Mouse (Mus musculus) CD4-positive, CD25-positive, alpha-beta regulatory T cell, adult 4 months (primary cell): Measurements from ENCODE around the gene Alg6. TPM values are rescaled to one million over a fixed set of nuclear protein-coding genes. Genes with fewer than 3 reads are reported as not detected.
A peak's percentile ranks its signal among the peaks of the same experiment; 100 is the strongest.

Experiments
- ATAC-seq: one replicate; pipeline ENCODE4 v1.8.0; 2017
- polyA plus RNA-seq, 2 experiments: library from polyadenylated mRNA; unstranded; fragments of 100-300 nt; shearing (Covaris generic); gene quantifications; one replicate each; pipeline ENCODE4 v1.2.1; 2017

Alg6 gene
- polyA plus RNA-seq = 10 to 100 TPM in 1 of 2 experiments, 1 to 10 TPM in 1; 8.5 to 10.7 TPM

GRCm38 (mm10) chr4:99714904-99715782, at the start of gene Alg6:
Gene Alg6 (plus strand): TSS chr4:99715664.
- ATAC-seq = peak; percentile 90

- ATAC-seq = no peak
These were observed 45.1 kb upstream of the Alg6 start for GRCm38 (mm10) chr4:99670203-99670851.

GRCm38 (mm10) chr4:99675191-99675590, 40.3 kb upstream of the Alg6 start:
- ATAC-seq = no peak

- no peak for ATAC-seq
These were observed 31.5 kb upstream of the Alg6 start for GRCm38 (mm10) chr4:99683941-99684340.

GRCm38 (mm10) chr4:99686308-99686707, 29.2 kb upstream of the Alg6 start:
- no peak for ATAC-seq

GRCm38 (mm10) chr4:99712583-99713183, 2.8 kb upstream of the Alg6 start:
- no peak for ATAC-seq

GRCm38 (mm10) chr4:99713971-99714370, 1.5 kb upstream of the Alg6 start:
- no peak for ATAC-seq

GRCm38 (mm10) chr4:99715783-99716416, 436 bp downstream of the Alg6 start:
- peak; percentile 35 for ATAC-seq

- no peak for ATAC-seq
These were observed 2.4 kb downstream of the Alg6 start for GRCm38 (mm10) chr4:99717905-99718304.

- no peak for ATAC-seq
These were observed 8.9 kb downstream of the Alg6 start for GRCm38 (mm10) chr4:99724331-99724730.

GRCm38 (mm10) chr4:99725914-99726451, 10.5 kb downstream of the Alg6 start:
- ATAC-seq = no peak

- ATAC-seq = no peak
These were observed 24.4 kb downstream of the Alg6 start for GRCm38 (mm10) chr4:99739836-99740235.

- ATAC-seq = no peak
These were observed 37.0 kb downstream of the Alg6 start for GRCm38 (mm10) chr4:99752426-99752825.

GRCm38 (mm10) chr4:99766303-99766702, 50.8 kb downstream of the Alg6 start:
- ATAC-seq = no peak

- no peak for ATAC-seq
These were observed 51.3 kb downstream of the Alg6 start for GRCm38 (mm10) chr4:99766753-99767152.

- no peak for ATAC-seq
These were observed 55.1 kb downstream of the Alg6 start for GRCm38 (mm10) chr4:99770555-99770954.

- no peak for ATAC-seq
These were observed 57.6 kb downstream of the Alg6 start for GRCm38 (mm10) chr4:99773041-99773440.

- ATAC-seq = no peak
These were observed 76.9 kb downstream of the Alg6 start for GRCm38 (mm10) chr4:99792365-99792764.
